Mouse (Mus musculus) MN1 (cell line): ENCODE results near the gene Ganab.
A peak's percentile ranks its signal among the peaks of the same experiment; 100 is the strongest.
"Not testable (repeated sequence)": the region's sequence is repeated elsewhere in the genome, so short reads cannot be mapped to it uniquely, and the experiment has no call there.

Experiments used
- DNase-seq: peaks from one replicate; pipeline ENCODE4 v3.0.0-alpha.2; 2016; ENCODE audit warnings: low spot score

The Ganab gene

GRCm38 (mm10) chr19:8888511-8889385 lies 9.1 kb upstream of the Ganab start, which contains the start of the genes 1810009A15Rik and Gm49416:
Gene 1810009A15Rik (plus strand): TSS chr19:8888853.
Gene Gm49416 (plus strand): TSS chr19:8888926.
- DNase-seq, result peak; percentile 93

- peak; percentile 85 for DNase-seq
These were observed 4.8 kb upstream of the Ganab start, which contains the start of gene Ints5 for GRCm38 (mm10) chr19:8892829-8893766. Gene Ints5 (plus strand): TSS chr19:8893005.

GRCm38 (mm10) chr19:8895397-8895960 lies 2.4 kb upstream of the Ganab start:
- no peak for DNase-seq

DNA sequence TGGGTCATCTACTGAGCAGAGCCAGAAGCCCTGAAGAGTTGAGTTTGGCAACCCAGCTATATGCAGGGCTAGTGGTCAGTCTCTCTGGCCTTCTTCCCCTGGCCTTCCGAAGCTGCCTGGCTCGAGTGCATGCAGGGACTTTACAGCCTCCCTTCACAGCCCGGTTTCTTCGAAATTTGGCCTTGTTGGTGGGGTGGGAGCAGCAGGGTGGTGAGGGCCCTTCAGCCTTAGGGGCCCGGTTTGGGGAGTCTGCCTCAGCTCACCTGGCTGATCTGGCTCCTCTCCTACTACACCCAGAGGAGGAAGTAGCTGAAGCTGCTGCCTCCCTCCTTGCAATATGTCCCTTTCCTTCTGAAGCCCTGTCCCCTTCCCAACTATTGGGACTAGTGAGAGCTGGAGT lies 1.6 kb upstream of the Ganab start:
- not testable (repeated sequence) for DNase-seq

GRCm38 (mm10) chr19:8897211-8897864 lies 533 bp upstream of the Ganab start:
- DNase-seq, result peak; percentile 62

- DNase-seq, result no peak
These were observed 705 bp downstream of the Ganab start for GRCm38 (mm10) chr19:8898576-8898975.

- no peak for DNase-seq
These were observed 1.2 kb downstream of the Ganab start for GRCm38 (mm10) chr19:8899079-8899478.

- DNase-seq, result no peak
These were observed 5.5 kb downstream of the Ganab start for GRCm38 (mm10) chr19:8903412-8903811.

- no peak for DNase-seq
These were observed 10.7 kb downstream of the Ganab start for GRCm38 (mm10) chr19:8908531-8908930.

- DNase-seq, result no peak
These were observed 13.9 kb downstream of the Ganab start for GRCm38 (mm10) chr19:8911810-8912209.

DNA sequence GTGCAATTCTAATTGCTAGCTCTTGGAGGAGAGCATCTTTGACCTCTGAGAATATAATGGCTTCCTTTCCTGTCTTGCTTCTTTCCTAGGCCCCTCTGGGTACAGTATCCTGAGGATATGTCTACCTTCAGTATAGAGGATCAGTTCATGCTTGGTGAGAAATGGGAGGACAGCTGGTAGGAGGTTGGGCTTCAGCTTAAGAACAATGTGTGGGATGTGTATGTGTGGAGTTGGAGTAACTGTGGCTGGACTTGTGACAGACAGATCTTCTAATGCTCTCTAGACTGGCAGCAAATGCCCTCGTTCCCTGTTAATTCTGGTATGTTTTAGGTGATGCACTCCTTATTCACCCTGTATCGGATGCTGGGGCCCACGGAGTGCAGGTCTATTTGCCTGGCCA lies 16.3 kb downstream of the Ganab start:
- no peak for DNase-seq

GRCm38 (mm10) chr19:8919000-8919399 lies 21.1 kb downstream of the Ganab start:
- DNase-seq, result no peak

DNA sequence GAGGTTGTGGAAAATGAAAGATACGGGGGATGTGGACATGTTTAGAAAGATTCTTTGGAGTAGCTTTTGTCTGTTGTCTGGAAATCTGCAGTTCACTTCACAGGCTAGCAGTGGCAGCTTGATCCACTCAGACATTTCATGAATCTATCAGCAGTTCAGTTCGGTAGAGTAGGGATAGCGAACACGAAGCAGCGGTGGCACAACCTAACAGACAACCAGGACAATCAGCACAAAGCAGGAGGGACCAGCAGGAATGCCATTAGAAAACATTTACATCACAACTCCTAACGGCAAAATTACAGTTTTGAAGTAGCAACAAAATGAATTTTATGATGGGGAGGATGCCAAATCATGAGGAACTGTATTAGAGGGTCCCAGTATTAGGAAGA lies 21.8 kb downstream of the Ganab start:
- DNase-seq, result no peak

- peak; percentile 93 for DNase-seq
These were observed 22.3 kb downstream of the Ganab start, which contains the start of gene B3gat3 for GRCm38 (mm10) chr19:8920073-8920736. Gene B3gat3 (plus strand): TSS chr19:8920374.

- peak; percentile 45 for DNase-seq
These were observed 23.0 kb downstream of the Ganab start for GRCm38 (mm10) chr19:8920836-8921291.

GRCm38 (mm10) chr19:8921741-8922140 lies 23.9 kb downstream of the Ganab start:
- DNase-seq, result no peak

GRCm38 (mm10) chr19:8926766-8927165 lies 28.9 kb downstream of the Ganab start:
- no peak for DNase-seq

- no peak for DNase-seq
These were observed 30.1 kb downstream of the Ganab start for GRCm38 (mm10) chr19:8927891-8928525.

DNA sequence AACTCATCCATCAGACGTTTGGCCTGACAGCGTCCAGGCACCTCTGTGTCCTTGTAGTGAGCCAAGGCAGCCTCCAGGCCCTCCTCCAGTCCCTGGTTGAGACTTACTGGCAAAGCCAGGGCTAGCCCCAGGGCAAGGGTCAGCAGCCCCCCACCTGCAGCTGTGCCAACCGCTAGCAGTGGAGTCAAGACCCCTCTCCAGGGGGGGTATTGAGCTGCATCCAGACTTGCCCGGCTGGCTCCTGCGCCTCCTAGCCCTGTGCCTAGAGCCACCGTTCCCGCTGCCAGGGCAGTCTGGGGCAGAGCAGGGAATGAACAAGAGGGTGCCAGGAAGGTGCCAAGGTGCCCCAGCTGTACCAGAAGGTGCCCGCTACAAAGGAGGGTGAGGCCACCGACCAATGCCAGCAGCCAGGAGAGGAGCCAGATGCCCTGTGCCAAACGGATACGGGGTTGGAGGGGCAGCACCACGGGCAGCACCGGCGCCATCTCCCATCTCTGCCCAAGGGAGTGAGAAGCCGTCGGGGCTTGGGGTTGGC lies 30.9 kb downstream of the Ganab start:
- peak; percentile 22 for DNase-seq
